Mouse (Mus musculus) layer of hippocampus, postnatal 25 days (tissue): ENCODE data around the gene Gucy2d. TPM values are rescaled to one million over a fixed set of nuclear protein-coding genes. Genes with fewer than 3 reads are reported as not detected.

Source experiments
- DNase-seq, 2 experiments: peaks; one replicate each; pipeline ENCODE4 v3.0.0; 2022; ENCODE audit warnings: mixed read lengths in 2 of 2, low spot score in 1 of 2; ENCODE audit errors: extremely low spot score in 1 of 2
- total RNA-seq, 2 experiments: library from RNA; stranded (reverse); gene quantifications; 2 replicates each; pipeline ENCODE4 v1.2.3; 2021

The Gucy2d gene
- total RNA-seq, 2 experiments from 2014 or later: not detected

- DNase-seq: no peak
These were observed 64.6 kb downstream of the Gucy2d start for GRCm38 (mm10) chr7:98504726-98505314.

- DNase-seq: no peak
These were observed 65.4 kb downstream of the Gucy2d start for GRCm38 (mm10) chr7:98505664-98506063.

- no peak for DNase-seq
These were observed 71.0 kb downstream of the Gucy2d start for GRCm38 (mm10) chr7:98510961-98511958.

- no peak for DNase-seq
These were observed 73.0 kb downstream of the Gucy2d start for GRCm38 (mm10) chr7:98513251-98513650.

- no peak for DNase-seq
These were observed 82.4 kb downstream of the Gucy2d start for GRCm38 (mm10) chr7:98522576-98522975.

- DNase-seq: no peak
These were observed 83.0 kb downstream of the Gucy2d start for GRCm38 (mm10) chr7:98523070-98523812.

GRCm38 (mm10) chr7:98523813-98524361 lies 83.7 kb downstream of the Gucy2d start:
- peak in 1 of 2 experiments; percentile 38 for DNase-seq

GRCm38 (mm10) chr7:98524401-98524800 lies 84.2 kb downstream of the Gucy2d start:
- no peak for DNase-seq

GRCm38 (mm10) chr7:98524869-98525699 lies 84.9 kb downstream of the Gucy2d start:
- no peak for DNase-seq

Other genes with a start within 250 kb of the Gucy2d start
- gene B3gnt6, start 240.9 kb upstream of the Gucy2d start, total RNA-seq: not detected
- gene Acer3, start 119.2 kb upstream of the Gucy2d start, total RNA-seq: 10 to 100 TPM; 17.9 to 20.8 TPM
- 1 to 10 TPM; 2.3 to 2.6 TPM for gene Tsku, start 79.1 kb upstream of the Gucy2d start, total RNA-seq
- gene Lrrc32, start 48.9 kb downstream of the Gucy2d start, total RNA-seq: 1 to 10 TPM; 2.7 to 3.8 TPM
- 10 to 100 TPM; 58.1 to 70.0 TPM for gene Emsy, start 216.4 kb downstream of the Gucy2d start, total RNA-seq